Mouse (Mus musculus) retina, postnatal 1 day (tissue): Measurements from ENCODE around the gene Hecw1.
"Not testable (repeated sequence)": the region's sequence is repeated elsewhere in the genome, so short reads cannot be mapped to it uniquely, and the experiment has no call there.

Experiments
- DNase-seq: peaks from one replicate; pipeline ENCODE4 v3.0.0-alpha.2; 2012

Hecw1 gene

DNA sequence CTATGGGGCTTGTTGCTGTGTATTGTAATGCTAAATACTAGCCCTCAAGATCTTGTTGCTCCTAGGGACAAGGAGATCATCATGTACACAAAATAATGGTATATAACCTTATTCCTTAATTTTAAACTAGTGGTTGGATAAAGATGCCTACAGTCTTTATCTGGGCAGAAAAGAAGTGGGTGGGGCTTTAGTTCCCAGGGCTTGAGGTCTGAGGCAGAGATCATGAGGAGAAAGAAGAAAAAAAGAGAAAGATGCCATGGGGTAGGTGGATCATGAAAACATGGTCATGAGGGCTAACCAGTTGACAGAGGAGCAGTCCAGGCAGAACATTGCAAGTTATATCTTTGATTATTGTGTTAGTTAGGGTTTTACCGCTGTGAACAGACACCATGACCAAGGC, 195.8 kb downstream of the Hecw1 start:
- no peak for DNase-seq

GRCm38 (mm10) chr13:14306617-14307016, 216.4 kb downstream of the Hecw1 start:
- peak; percentile 34 for DNase-seq

- no peak for DNase-seq
Measured at GRCm38 (mm10) chr13:14304103-14304502, 218.9 kb downstream of the Hecw1 start.

DNA sequence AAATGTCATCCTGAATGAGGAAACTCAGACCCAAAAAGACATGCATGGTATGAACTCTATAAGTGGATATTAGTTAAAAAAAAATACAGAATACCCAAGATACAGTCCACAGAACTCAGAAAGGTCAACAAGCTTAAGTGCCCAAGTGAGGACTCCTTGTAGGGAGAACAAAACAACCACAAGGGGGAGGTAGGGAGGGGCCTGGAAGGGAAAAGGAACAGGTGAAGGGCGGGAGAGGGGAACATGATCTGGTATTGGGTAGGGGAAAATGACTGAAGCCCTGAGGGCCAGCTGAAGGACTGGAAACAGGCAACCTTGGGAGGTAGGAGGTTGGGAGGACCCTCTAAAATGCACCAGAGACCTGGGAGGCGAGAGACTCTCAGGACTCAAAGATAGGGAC, 220.1 kb downstream of the Hecw1 start:
- DNase-seq, result peak; percentile 4

- DNase-seq, result no peak
Measured at GRCm38 (mm10) chr13:14290016-14290415, 233.0 kb downstream of the Hecw1 start.

DNA sequence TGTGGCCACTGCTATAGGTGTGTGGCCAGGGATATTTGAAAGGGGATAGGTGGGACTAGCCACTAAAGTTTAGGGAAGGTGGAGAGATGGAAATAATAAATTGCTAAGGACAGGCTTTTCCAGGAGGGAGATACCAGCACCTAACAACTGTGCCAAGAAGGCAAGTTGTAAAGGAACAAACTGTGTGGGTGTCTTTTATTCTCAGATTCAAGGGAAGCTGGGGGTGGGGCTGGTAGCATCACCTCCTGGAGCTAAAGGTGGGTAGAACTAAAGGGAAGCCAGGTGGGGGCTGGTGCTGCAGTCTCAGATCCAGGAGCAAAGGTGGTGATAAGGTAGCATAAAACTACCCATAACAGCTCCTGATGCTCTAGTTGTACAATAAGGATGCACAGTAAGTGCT, 251.6 kb downstream of the Hecw1 start:
- no peak for DNase-seq

GRCm38 (mm10) chr13:14260939-14261338, 262.1 kb downstream of the Hecw1 start:
- DNase-seq, result not testable (repeated sequence)

DNA sequence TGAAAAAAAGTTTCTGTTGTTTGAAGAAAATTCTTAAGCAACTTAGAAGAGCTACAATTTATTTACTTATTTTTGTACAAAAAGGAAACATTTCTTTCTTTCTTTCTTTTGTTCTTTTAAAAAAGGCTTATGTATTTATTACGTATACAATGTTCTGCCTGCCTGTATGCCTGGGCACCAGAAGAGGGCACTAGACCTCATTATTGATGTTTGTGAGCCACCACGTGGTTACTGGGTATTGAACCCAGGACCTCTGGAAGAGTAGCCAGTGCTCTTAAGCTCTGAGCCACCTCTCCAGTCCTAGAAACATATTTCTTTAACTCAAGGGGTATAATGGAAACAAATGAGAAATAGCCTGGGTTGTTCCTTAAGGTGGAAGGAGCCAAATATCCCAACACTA, 277.1 kb downstream of the Hecw1 start:
- no peak for DNase-seq

- no peak for DNase-seq
Measured at GRCm38 (mm10) chr13:14179669-14180068, 343.4 kb downstream of the Hecw1 start.

- DNase-seq, result peak; percentile 27
Measured at GRCm38 (mm10) chr13:14177989-14178388, 345.0 kb downstream of the Hecw1 start.
